In genomic region chr1:62808395-62808794, GRCm38 (mm10) we compare ENCODE assay signal across 33 mouse cellular contexts.
DNase-seq lines count a peak whose midpoint lies in the region; ATAC-seq and TF ChIP-seq lines count a peak whose summit lies in the region.
"Had no signal": no experiment of that assay in that cellular context is flagged by ENCODE, and none has a peak within 500 bp of the region (broad histone marks: within the 10 kb centered on the region; RNA-seq: fewer than 3 reads in every experiment).

No protein-coding gene starts in this region.

- no peak overlapping the region for H3K4me2 ChIP-seq in liver, embryonic 12.5 days
- no peak overlapping the region for H3K4me2 ChIP-seq in liver, embryonic 11.5 days
- no peak overlapping the region for H3K4me2 ChIP-seq in midbrain, postnatal 0 days (ENCODE audit: low read depth, low read length, poor library complexity, severe bottlenecking)
- H3K4me2 ChIP-seq: embryonic facial prominence, embryonic 13.5 days; forebrain, embryonic 15.5 days; heart, embryonic 11.5 days; hindbrain, embryonic 12.5 days; intestine, embryonic 15.5 days; liver, embryonic 15.5 days; midbrain, embryonic 12.5 days; stomach, embryonic 15.5 days had no signal

- no peak for DNase-seq in heart, embryonic 10.5 days (ENCODE audit: low spot score)
- DNase-seq in heart, adult 11 months, result no peak
- no peak for DNase-seq in liver, embryonic 11.5 days (ENCODE audit: low spot score)
- DNase-seq in right cerebral cortex, adult 2 months (ENCODE audit: low spot score in 2 of 2), result peak; percentile 53 to 63
- DNase-seq in right cerebral cortex, postnatal 14 days, result no peak
- peak; percentile 50 for DNase-seq in telencephalon, adult 2 months (ENCODE audit: low read depth, low spot score)
- no peak for DNase-seq in midbrain, postnatal 0 days (ENCODE audit: low spot score)
- DNase-seq: adrenal gland, postnatal 10 days; cerebellum, adult 11 months; cerebellum, adult 9-10 months; cerebellum, postnatal 36 days; embryo, embryonic 11 days; gastrocnemius, postnatal 14 days; heart, postnatal 36 days; kidney, adult 2 months; kidney, postnatal 4 days; left cerebral cortex, postnatal 4 days; retina, postnatal 1 day; thymus, adult 18-20 months; thymus, postnatal 25 days had no signal

- H3K27me3 ChIP-seq in heart, embryonic 10.5 days (ENCODE audit: insufficient read depth, poor library complexity, severe bottlenecking), result no peaks in the 10 kb centered on the region
- no peaks in the 10 kb centered on the region for H3K27me3 ChIP-seq in liver, embryonic 12.5 days (replicated peaks)
- H3K27me3 ChIP-seq in liver, embryonic 11.5 days (replicated peaks; ENCODE audit: control insufficient read depth, insufficient read depth, low read length), result no peaks in the 10 kb centered on the region
- no peaks in the 10 kb centered on the region for H3K27me3 ChIP-seq in midbrain, postnatal 0 days (ENCODE audit: insufficient read depth, low read length)
- H3K27me3 ChIP-seq: embryonic facial prominence, embryonic 13.5 days; forebrain, embryonic 15.5 days; hindbrain, embryonic 12.5 days; intestine, embryonic 15.5 days; liver, embryonic 15.5 days; midbrain, embryonic 12.5 days; Patski; stomach, embryonic 15.5 days had no signal

- no peak for ATAC-seq in liver, embryonic 12.5 days
- ATAC-seq in liver, embryonic 11.5 days (replicated peaks; ENCODE audit: low FRiP score), result no peak
- no peak for ATAC-seq in midbrain, postnatal 0 days (ENCODE audit: low FRiP score)
- ATAC-seq: forebrain, embryonic 15.5 days; hindbrain, postnatal 0 days; intestine, embryonic 15.5 days; Patski had no signal

- 0 out of 2 replicates have a peak overlapping the region, but pooled peaks have one; percentile 44 for H3K27ac ChIP-seq in heart, embryonic 10.5 days
- H3K27ac ChIP-seq in liver, embryonic 12.5 days, result no peak overlapping the region
- no peak overlapping the region for H3K27ac ChIP-seq in liver, embryonic 11.5 days (ENCODE audit: low read depth, low read length)
- no peak overlapping the region for H3K27ac ChIP-seq in midbrain, postnatal 0 days (ENCODE audit: low read depth, low read length)
- H3K27ac ChIP-seq: embryonic facial prominence, embryonic 13.5 days; forebrain, embryonic 10.5 days; forebrain, embryonic 15.5 days; hindbrain, embryonic 12.5 days; hindbrain, postnatal 0 days; intestine, embryonic 15.5 days; liver, embryonic 15.5 days; midbrain, embryonic 12.5 days; stomach, embryonic 15.5 days had no signal

- H3K9ac ChIP-seq in liver, embryonic 12.5 days, result 0 out of 2 replicates have a peak overlapping the region, but pooled peaks have one; percentile 0
- no peak overlapping the region for H3K9ac ChIP-seq in liver, embryonic 11.5 days (ENCODE audit: low read depth, low read length)
- H3K9ac ChIP-seq in midbrain, postnatal 0 days (replicated peaks; ENCODE audit: low read length, poor library complexity, severe bottlenecking), result no peak overlapping the region
- H3K9ac ChIP-seq: embryonic facial prominence, embryonic 13.5 days; forebrain, embryonic 15.5 days; hindbrain, embryonic 12.5 days; intestine, embryonic 15.5 days; liver, embryonic 15.5 days; midbrain, embryonic 12.5 days; stomach, embryonic 15.5 days had no signal

- TF ChIP-seq CTCF in midbrain, postnatal 0 days (IDR thresholded peaks at IDR 0.05), result no peak

- H3K4me1 ChIP-seq in heart, embryonic 10.5 days, result peaks cover 17% of the 10 kb centered on the region
- peaks cover 9% of the 10 kb centered on the region for H3K4me1 ChIP-seq in liver, embryonic 12.5 days
- peaks cover 7% of the 10 kb centered on the region for H3K4me1 ChIP-seq in liver, embryonic 11.5 days (replicated peaks; ENCODE audit: control insufficient read depth, insufficient read depth, low read length)
- H3K4me1 ChIP-seq in midbrain, postnatal 0 days (ENCODE audit: insufficient read depth, low read length), result no peaks in the 10 kb centered on the region
- H3K4me1 ChIP-seq: hindbrain, embryonic 12.5 days; megakaryocyte, embryonic 14.5 days; midbrain, embryonic 12.5 days; stomach, embryonic 15.5 days had no signal

- H3K4me3 ChIP-seq in heart, embryonic 10.5 days, result no peak overlapping the region
- no peak overlapping the region for H3K4me3 ChIP-seq in liver, embryonic 12.5 days
- no peak overlapping the region for H3K4me3 ChIP-seq in liver, embryonic 11.5 days (ENCODE audit: low read depth, low read length)
- H3K4me3 ChIP-seq in midbrain, postnatal 0 days (ENCODE audit: low read depth, low read length), result no peak overlapping the region
- H3K4me3 ChIP-seq: embryonic facial prominence, embryonic 13.5 days; forebrain, embryonic 10.5 days; forebrain, embryonic 15.5 days; hindbrain, embryonic 12.5 days; intestine, embryonic 15.5 days; liver, embryonic 15.5 days; megakaryocyte, embryonic 14.5 days; midbrain, embryonic 12.5 days; stomach, embryonic 15.5 days had no signal

- H3K9me3 ChIP-seq in heart, embryonic 10.5 days, result no peaks in the 10 kb centered on the region
- H3K9me3 ChIP-seq in liver, embryonic 12.5 days (replicated peaks), result no peaks in the 10 kb centered on the region
- no peaks in the 10 kb centered on the region for H3K9me3 ChIP-seq in liver, embryonic 11.5 days (ENCODE audit: control insufficient read depth, low read length)
- no peaks in the 10 kb centered on the region for H3K9me3 ChIP-seq in midbrain, postnatal 0 days (ENCODE audit: low read length)
- H3K9me3 ChIP-seq: embryonic facial prominence, embryonic 13.5 days; forebrain, embryonic 10.5 days; forebrain, embryonic 15.5 days; hindbrain, embryonic 12.5 days; intestine, embryonic 15.5 days; liver, embryonic 15.5 days; megakaryocyte, embryonic 14.5 days; midbrain, embryonic 12.5 days; stomach, embryonic 15.5 days had no signal

- H3K36me3 ChIP-seq in heart, embryonic 10.5 days, result no peaks in the 10 kb centered on the region
- H3K36me3 ChIP-seq in liver, embryonic 12.5 days, result no peaks in the 10 kb centered on the region
- no peaks in the 10 kb centered on the region for H3K36me3 ChIP-seq in liver, embryonic 11.5 days (ENCODE audit: control insufficient read depth, insufficient read depth, low read length)
- no peaks in the 10 kb centered on the region for H3K36me3 ChIP-seq in midbrain, postnatal 0 days (ENCODE audit: insufficient read depth, low read length)
- H3K36me3 ChIP-seq: forebrain, embryonic 10.5 days; forebrain, embryonic 15.5 days; hindbrain, embryonic 12.5 days; intestine, embryonic 15.5 days; liver, embryonic 15.5 days; midbrain, embryonic 12.5 days had no signal

- WGBS in heart, embryonic 10.5 days, result 66% methylated on average over 4 of the region's 4 CpGs
- 65% methylated on average over 4 of the region's 4 CpGs for WGBS in liver, embryonic 12.5 days (ENCODE audit: insufficient replicate concordance)
- WGBS in liver, embryonic 11.5 days, result 71% methylated on average over 4 of the region's 4 CpGs
- WGBS in midbrain, postnatal 0 days, result 85% methylated on average over 4 of the region's 4 CpGs

Comparison
In these comparisons a context has a peak if more than half of its experiments do, and no peak if none do; other contexts are left out.
1. DNase-seq: peak in right cerebral cortex, adult 2 months (2 of 2) and telencephalon, adult 2 months (single experiment); none in heart, embryonic 10.5 days (single experiment), heart, adult 11 months (single experiment), liver, embryonic 11.5 days (single experiment), right cerebral cortex, postnatal 14 days (single experiment) and midbrain, postnatal 0 days (single experiment).